In genomic region chr1:33813495-33813867, GRCm38 (mm10) we compare ENCODE assay signal across 8 mouse cellular contexts. TPM values are rescaled to one million over a fixed set of nuclear protein-coding genes. Genes with fewer than 3 reads are reported as not detected.
A peak's percentile ranks its signal among the peaks of the same experiment; 100 is the strongest.
DNase-seq lines count a peak whose midpoint lies in the region; ATAC-seq lines count a peak whose summit lies in the region.

No protein-coding gene starts in this region.

- intact Hi-C loops in left cerebral cortex, postnatal 36 days (cut with DNase I), result loop anchor here (5.0 kb wide), 2 partner anchors 56 to 94 kb away; partner anchors contain the start of genes Bag2, Bend6 and Dst

- H3K36me3 ChIP-seq in hindbrain, embryonic 13.5 days, result peaks cover 34% of the 10 kb centered on the region
- H3K36me3 ChIP-seq in midbrain, embryonic 10.5 days, result peaks cover 49% of the 10 kb centered on the region

- H3K4me1 ChIP-seq in hindbrain, embryonic 13.5 days (replicated peaks), result peaks cover 27% of the 10 kb centered on the region
- peaks cover 17% of the 10 kb centered on the region for H3K4me1 ChIP-seq in midbrain, embryonic 10.5 days

- H3K4me3 ChIP-seq in hindbrain, embryonic 13.5 days, result peak overlapping the region; percentile 95
- H3K4me3 ChIP-seq in midbrain, embryonic 10.5 days, result peak overlapping the region; percentile 98

- ATAC-seq in frontal cortex, adult (ENCODE audit: low TSS enrichment), result peak; percentile 3; the same call in 1 of the 2 replicates
- peak; percentile 19; the same call in 1 of the 2 replicates for ATAC-seq in hindbrain, embryonic 13.5 days (ENCODE audit: low FRiP score)

- H3K9me3 ChIP-seq in hindbrain, embryonic 13.5 days, result no peaks in the 10 kb centered on the region
- no peaks in the 10 kb centered on the region for H3K9me3 ChIP-seq in midbrain, embryonic 10.5 days (replicated peaks)

- peak overlapping the region; percentile 83 for H3K4me2 ChIP-seq in hindbrain, embryonic 13.5 days

- no peak for DNase-seq in frontal cortex, postnatal 25 days (ENCODE audit: low spot score in 2 of 2)
- DNase-seq in 3T3-L1 (ENCODE audit: low read depth, low spot score), result peak; percentile 32
- DNase-seq in c-Kit-positive CD71-positive TER-119-negative erythroid progenitor cells, embryonic 14.5 days (ENCODE audit: low read depth), result peak; percentile 17
- DNase-seq in midbrain, embryonic 10.5 days (ENCODE audit: low spot score), result no peak
- DNase-seq in right cerebral cortex, postnatal 25 days, result no peak
- no peak for DNase-seq in left cerebral cortex, postnatal 36 days (ENCODE audit: low spot score in 2 of 2)

- WGBS in hindbrain, embryonic 13.5 days, result 7% methylated on average over 11 of the region's 11 CpGs
- WGBS in midbrain, embryonic 10.5 days, result 14% methylated on average over 11 of the region's 11 CpGs

- peak overlapping the region; percentile 98 for H3K27ac ChIP-seq in hindbrain, embryonic 13.5 days
- peak overlapping the region; percentile 99 for H3K27ac ChIP-seq in midbrain, embryonic 10.5 days (replicated peaks)

- H3K27me3 ChIP-seq in hindbrain, embryonic 13.5 days, result no peaks in the 10 kb centered on the region
- no peaks in the 10 kb centered on the region for H3K27me3 ChIP-seq in midbrain, embryonic 10.5 days (ENCODE audit: low read depth, poor library complexity, severe bottlenecking)

- H3K9ac ChIP-seq in hindbrain, embryonic 13.5 days, result peak overlapping the region; percentile 99

RNA-seq across cellular contexts. Expression of gene Zfp451, which starts 0.9 kb away (rescaled TPM):
- polyA plus RNA-seq in hindbrain, embryonic 13.5 days (2015; fragmentation: Nextera tagmentation; extraction: Ambion mirVana), result 44.3 and 46.7 TPM in 2 replicates
- polyA plus RNA-seq in midbrain, embryonic 10.5 days (2016; fragmentation: Nextera tagmentation; extraction: Ambion mirVana), result 29.6 and 38.1 TPM in 2 replicates
- total RNA-seq in left cerebral cortex, postnatal 36 days (2021), result 10 to 100 TPM; 51.2 to 62.0 TPM

RNA-seq across cellular contexts. Expression of gene Bag2, which starts 55.9 kb away (rescaled TPM):
- 17.8 and 17.9 TPM in 2 replicates for polyA plus RNA-seq in hindbrain, embryonic 13.5 days (2015; fragmentation: Nextera tagmentation; extraction: Ambion mirVana)
- 39.0 and 52.2 TPM in 2 replicates for polyA plus RNA-seq in midbrain, embryonic 10.5 days (2016; fragmentation: Nextera tagmentation; extraction: Ambion mirVana)
- 10 to 100 TPM; 11.7 to 12.2 TPM for total RNA-seq in left cerebral cortex, postnatal 36 days (2021)

Comparison
In these comparisons a context has a peak if more than half of its experiments do, and no peak if none do; other contexts are left out.
1. DNase-seq: peak in 3T3-L1 (single experiment) and c-Kit-positive CD71-positive TER-119-negative erythroid progenitor cells, embryonic 14.5 days (single experiment); none in frontal cortex, postnatal 25 days (0 of 2), midbrain, embryonic 10.5 days (single experiment), right cerebral cortex, postnatal 25 days (single experiment) and left cerebral cortex, postnatal 36 days (0 of 2).